Mouse (Mus musculus): ENCODE results near the gene Galns. TPM values are rescaled to one million over a fixed set of nuclear protein-coding genes. Genes with fewer than 3 reads are reported as not detected.
A peak's percentile ranks its signal among the peaks of the same experiment; 100 is the strongest.

Gene Galns
- total RNA-seq, 1 experiment from 2014 or later = 12.8 TPM

DNA sequence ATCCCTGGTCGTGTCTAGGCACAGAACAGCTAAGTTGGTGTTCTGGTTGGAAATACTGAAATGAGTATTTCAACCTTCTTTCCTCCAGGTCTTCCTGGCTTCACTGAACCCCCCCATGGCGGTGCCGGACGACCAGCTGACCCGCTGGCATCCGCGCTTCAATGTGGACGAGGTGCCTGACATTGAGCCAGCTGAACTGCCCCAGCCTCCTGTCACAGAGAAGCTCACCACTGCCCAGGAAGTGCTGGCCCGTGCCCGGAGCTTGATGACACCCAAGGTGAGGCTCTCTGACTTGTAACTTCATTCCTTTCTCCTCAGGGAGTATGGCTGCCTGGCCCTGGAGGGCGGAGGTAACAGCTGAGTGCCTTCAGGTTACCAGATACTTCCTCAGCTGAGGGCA, 40.1 kb downstream of the Galns start:
- ATAC-seq (replicated peaks; ENCODE audit: low read depth, poor library complexity, severe bottlenecking) = no peak

DNA sequence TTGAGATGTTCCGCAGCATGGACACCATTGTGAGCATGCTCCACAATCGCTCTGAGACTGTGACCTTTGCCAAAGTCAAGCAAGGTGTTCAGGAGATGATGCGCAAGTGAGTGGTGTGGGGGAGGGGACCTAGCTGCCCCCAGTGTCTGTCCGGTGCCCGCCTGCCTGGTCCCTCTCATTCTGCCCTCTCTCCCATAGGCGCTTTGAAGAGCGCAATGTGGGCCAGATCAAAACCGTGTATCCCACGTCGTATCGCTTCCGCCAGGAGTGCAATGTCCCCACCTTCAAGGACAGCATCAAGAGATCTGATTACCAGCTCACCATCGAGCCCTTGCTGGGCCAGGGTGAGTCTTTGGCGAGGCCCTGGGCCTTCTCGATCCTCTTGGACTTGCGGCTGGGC, 41.3 kb downstream of the Galns start:
- no peak for ATAC-seq (replicated peaks; ENCODE audit: low read depth, poor library complexity, severe bottlenecking)

DNA sequence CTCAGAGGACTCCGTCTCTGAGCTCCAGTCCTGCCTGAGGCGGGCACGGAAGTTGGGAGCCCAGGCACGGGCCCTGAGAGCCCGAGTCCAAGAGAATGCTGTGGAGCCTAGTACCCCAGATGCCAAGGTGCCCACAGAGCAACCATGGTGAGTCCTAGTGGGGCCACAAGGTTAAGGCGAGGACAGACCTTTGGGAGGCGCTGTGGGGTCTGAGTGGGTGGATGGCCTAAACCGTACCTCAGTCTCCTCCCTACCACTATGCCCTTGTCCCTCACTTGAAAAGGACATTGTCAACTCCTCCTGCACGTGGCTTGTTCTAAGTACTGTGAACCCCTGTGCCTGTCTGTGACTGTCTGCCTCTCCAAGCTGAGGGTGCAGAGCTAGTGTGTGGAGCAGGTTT, 41.9 kb downstream of the Galns start:
- no peak for ATAC-seq (replicated peaks; ENCODE audit: low read depth, poor library complexity, severe bottlenecking)

DNA sequence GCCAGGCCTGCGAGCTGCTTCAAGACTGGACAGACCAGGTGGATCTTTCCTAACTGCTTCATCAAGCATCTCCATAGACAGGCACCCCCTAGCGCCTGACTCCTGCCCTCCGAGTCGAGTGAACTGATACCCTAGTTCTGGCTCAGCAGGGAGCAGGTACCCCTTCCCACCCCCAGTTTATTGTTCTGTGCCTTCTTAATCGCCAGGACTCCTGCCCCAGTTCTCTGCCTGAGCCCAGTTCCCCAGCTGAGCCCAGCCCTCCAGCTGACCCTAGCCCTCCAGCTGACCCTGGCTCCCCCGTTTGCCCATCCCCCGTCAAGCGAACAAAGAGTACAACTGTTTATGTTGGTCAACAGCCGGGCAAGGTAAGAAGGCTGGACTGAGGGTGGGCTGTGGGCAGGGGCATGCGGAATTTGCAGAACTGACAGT, 42.4 kb downstream of the Galns start:
- ATAC-seq (replicated peaks; ENCODE audit: low read depth, poor library complexity, severe bottlenecking) = no peak

DNA sequence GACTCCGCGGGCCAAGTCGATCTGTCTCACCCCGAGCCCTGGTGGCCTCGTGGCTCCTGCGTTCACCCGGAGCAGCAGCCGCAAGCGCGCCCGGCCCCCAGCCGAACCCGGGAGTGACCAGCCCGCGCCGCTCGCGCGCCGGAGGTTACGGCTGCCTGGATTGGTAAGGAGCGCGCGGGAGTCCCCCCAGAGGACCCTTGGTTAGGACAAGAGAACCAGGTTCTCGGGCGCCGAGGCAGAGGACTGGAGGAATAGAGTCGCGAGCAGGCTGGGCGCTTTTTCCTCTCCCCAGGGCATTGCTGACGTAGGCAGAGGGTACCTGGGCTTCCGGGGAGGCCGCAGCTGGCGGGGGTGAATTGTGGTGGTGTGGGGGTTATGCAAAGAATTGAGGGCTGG, 43.2 kb downstream of the Galns start:
- no peak for ATAC-seq (replicated peaks; ENCODE audit: low read depth, poor library complexity, severe bottlenecking)

DNA sequence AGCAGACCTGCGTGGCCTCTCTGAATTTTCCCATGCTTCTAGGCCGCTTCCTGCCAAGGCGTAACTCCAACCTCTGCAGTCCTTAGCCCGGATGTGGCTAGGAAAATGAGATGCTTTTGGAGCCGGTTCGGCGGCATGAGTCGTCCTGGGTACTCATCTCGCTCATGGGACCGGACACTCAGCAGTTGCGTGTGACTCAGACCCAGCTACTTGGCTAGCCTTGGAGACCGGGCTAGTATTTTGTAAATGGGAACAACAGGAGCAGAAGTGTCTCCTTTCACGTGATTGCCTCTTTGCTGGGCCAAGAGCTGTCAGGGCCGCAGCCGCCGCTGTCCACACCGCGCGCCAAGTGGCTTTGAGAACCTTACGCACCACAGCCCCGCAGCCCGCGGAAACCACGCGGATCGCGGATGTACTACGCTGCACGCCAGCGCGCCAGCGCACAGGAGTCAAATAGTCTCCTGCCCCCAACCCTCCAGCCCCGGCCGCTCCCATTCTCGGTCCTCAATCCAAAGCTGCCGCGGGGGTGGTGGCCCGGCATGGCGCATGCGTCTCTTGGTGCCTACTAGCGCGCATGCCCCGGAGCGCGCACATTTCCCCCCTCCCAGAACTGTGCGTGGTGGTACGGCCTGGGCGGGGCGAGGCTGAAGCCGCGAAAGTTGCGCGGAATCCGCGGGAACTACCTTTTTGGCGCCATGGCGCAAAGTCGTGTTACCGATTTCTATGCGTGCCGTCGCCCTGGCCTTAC, 43.7 kb downstream of the Galns start, which contains the start of gene Cdt1:
Cdt1 (plus strand) TSS at position 655 of the 748 bp plus-strand sequence.
- ATAC-seq (replicated peaks; ENCODE audit: low read depth, poor library complexity, severe bottlenecking) = peak; percentile 88

DNA sequence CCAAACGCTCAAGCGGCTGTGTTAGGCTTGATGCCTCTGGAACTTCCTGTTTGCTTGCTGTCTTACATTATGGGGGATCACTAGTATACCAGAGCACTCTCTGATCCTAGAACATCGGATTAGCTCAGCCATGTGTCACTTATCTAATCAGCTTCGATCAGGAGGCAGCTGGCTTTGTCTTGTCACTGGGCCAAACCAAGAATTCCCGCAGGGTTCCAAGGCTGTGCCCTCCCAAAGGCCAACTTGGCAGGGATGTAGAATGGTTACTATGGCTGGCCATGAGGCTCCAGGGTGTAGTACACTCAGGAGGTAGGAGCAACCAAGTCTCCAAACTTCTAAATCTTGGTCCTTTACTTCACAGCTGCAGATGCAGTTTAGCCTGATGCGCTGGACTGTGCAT, 44.5 kb downstream of the Galns start:
- ATAC-seq (replicated peaks; ENCODE audit: low read depth, poor library complexity, severe bottlenecking) = no peak

DNA sequence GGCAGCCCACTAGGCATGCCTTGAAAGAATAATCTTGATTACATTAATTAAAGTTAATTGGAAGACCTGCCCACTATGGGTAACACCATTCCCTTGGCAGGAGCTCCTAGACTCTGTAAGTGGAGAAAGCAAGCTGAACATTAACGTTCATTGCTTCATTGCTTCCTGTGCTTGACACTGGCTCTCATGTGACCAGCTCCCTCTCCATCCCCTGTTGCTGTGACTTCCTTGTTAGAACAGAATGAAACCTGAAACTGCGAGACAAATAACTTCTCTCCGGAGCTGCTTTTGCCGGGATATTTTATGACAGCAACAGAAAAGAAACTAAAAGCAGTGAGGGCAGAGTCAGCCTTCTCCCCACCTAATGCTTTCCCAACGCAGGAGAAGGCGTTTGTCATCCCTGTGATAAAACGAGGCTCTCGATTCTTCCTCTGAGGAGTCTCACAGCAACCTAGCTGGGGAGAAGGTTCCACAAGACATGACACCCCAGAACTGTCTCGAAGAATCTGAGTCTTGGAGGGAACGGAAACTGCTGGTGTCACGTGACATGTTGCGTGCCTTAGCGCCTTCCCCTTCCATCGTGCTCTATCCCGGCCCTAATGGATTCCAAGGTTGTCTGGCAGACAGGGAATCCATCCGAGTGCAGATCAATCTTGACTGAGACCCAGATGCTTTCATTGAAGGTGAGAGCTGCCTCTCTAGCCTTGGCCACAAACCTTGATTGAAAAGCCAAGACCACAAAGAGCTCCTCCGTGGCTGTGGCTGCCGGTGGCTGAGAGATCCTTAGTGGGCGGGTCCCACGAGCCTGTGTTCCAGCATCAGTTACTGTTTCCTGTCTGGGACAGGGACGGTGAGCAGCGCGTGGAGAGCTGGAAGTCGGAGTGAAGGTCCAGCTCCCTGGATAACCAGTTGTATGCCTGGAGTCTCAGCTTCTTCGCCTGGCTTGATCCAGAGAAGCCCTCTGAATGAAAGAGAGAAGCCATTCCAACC, 46.6 kb downstream of the Galns start:
- ATAC-seq (replicated peaks; ENCODE audit: low read depth, poor library complexity, severe bottlenecking) = no peak

DNA sequence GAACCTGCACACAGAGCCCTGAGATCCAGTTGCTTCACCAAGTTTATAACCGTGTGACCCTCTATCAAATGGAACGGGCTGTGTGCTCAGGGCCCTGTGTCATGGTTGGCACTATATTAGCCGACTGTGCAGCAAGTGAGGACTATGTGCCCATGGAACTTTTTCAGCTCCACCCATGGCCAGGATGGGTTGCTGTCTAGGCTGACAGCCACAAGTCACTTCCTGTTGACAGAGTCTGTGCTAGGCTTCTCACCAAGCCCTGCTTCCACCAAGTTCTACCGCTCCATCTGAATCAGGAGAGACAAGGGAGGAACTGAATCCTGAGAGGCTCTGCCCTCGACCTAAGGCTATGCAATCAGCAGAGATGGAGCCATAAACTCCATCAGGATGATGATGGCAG, 50.1 kb downstream of the Galns start:
- ATAC-seq (replicated peaks; ENCODE audit: low read depth, poor library complexity, severe bottlenecking) = peak; percentile 44

DNA sequence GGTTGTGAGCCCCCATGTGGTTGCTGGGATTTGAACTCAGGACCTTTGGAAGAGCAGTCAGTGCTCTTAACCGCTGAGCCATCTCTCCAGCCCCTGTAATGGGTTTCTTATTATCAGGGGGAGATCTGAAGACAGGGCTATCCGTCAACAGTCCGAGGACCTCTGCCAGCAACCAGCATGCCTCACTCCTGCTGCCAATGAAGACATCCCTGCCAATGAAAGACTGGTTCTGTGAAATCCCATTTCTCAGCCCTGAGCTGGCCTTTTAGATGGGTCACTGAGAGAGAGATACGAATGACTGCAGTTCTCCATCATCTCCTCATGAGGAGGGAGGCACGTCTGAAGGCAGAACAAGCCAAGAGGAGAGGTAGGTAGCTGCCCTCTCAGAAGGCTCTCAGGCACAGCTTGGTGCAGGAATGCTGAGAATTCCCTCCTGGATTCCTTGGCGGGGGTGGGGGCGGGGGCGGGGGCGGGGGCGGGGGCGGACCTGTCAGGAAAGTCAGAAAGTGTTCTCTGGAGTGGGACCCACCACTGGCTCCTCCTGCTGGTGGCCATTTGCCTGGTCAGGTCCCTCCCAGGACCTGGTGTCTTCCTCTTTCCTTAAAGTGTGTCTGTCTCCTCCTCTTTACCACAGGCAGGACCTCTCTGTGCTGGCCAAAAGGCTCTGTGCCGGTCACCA, 52.5 kb downstream of the Galns start:
- ATAC-seq (replicated peaks; ENCODE audit: low read depth, poor library complexity, severe bottlenecking) = no peak

DNA sequence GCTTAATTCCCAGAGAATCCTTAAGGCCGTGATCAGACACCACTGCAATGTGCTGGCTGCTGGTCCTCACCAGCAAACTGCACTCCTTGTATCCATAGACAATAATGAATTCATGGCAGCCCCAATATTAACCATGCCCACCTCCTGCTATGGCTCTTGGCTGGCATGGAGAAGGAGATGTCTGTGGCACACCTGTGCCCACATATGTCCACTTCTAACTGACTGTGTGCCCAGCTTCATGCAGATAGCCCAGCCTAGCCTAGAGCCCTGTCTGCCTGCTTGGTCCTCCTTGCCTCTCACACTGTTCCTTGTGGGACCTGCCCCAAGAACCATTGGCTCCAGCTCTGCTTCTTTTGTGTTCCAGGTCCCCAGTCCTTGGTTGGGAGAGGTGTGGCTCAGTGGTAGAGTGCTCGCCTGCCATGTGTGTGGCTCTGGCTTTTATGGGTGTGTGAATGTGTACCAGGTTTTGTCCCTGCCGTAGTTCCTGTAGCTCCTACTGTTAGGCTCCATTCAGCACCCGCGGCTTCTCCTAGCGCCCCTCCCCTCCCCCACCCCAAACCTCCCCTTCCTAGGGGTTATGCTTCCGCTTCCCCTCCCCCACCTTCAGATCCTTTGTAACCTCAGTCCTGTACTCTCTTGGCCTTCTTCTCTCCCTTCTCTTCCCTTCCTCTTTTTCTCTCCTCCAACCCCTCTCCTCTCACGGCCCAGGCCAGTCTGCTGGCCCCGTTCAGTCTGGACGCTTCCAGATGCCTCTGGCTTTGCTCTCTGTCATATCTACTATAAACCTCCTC, 53.8 kb downstream of the Galns start:
- ATAC-seq (replicated peaks; ENCODE audit: low read depth, poor library complexity, severe bottlenecking) = 0 out of 2 replicates have a peak, but pooled peaks have one; percentile 13

DNA sequence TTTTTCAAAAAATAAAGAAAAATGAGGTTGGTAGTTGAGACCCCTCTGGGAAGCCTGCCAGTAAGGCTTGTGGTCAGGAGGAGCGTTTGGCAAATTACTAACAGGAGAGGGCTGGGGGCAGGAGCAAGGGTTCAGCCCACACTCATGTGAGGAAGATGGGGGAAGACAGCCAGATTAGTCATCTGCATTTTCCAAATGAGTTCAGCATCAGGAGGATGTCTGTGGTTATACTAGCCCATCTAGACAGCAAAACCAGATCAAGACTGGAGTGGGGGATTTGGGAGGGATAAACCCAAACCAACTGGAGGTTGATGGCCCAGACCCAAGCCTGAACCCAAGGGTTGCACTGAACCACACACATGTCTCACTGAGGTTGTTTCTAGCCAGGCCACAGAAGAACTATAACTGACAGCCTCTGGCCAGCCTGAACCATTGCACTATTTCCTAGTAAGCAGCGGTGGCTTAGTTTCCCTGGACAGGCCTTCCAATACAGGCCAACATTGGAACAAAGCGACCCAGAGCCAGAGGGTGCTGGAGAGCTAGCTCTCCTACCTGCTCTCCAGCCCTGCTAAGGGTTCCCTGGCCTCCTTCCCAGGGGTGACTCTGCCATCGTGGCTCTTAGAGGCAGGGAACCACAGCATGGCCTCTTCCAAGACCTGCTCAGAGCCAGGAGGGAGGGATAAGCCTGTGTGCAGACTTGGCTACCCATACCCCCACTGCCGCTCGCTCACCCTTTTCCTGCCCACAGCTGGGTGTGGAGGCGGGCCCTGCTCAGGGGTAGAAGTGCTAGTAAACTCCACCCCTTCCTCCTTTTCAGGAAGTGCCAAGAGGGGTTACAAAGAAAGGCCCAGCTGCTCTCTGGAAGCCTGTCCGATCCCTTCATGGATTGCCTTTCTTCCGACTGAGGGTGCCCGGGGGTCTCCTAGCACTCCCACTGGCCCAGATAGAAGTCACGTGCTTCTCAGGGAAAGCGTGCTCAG, 54.9 kb downstream of the Galns start:
- ATAC-seq (replicated peaks; ENCODE audit: low read depth, poor library complexity, severe bottlenecking) = peak; percentile 80

DNA sequence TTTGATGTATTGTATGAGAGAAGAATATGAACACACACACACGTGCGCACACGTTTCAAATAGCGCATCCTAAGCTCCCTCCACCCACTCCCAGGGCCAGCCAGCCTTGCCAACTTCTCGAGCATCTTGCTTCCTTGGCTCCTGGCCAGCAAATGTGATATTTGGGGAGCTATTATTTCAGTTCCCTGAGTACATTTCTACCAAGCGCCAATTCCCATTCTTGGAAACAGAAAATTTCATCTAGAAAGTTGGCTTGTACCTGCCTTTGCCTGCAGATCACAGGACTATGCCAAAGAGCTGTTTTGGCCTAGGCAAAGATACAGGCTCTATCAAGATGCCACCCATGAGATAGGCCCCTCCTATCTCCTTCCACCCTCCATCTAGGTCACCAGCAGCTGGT, 56.5 kb downstream of the Galns start:
- no peak for ATAC-seq (replicated peaks; ENCODE audit: low read depth, poor library complexity, severe bottlenecking)

DNA sequence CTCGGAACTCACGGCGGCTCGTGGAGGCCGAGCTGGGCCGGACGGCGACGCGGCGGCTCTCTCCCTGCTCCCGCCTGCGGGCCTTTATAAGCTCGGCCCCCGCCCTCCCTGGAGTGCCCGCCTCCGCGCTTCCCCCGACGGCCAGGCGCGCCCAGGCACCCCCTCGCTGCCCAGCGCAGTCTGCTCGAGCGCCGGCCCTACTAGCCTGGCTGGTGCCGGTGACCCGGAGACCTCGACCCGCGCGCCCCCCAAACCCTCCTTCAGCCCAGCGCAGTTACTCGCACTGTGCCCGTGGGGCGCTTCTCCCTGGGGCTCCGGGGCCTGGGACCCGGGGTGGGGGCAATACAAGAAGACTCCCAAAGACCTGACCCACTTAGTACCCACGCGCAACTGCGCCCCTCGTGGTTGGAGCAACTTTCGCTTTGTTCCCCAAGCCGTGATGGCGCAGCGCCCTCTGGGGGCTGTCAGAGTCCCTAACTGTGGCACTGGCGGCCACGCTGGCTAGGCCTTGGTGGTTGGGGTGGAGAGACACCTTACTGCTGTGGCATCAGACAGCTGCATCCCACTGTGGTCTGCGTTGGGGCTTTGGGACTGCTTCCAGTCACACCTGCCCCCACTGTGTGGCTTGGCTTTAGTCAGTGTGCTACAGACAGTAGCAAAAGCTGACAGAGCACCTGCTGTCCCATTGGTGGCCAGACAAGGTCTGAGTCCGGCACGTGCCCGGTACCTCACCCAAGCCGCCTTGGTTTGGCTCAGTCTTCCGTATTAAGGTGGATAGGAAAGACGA, 59.8 kb downstream of the Galns start, which contains the start of gene Piezo1:
Piezo1 (minus strand) TSS at position 65 of the 787 bp plus-strand sequence.
- ATAC-seq (replicated peaks; ENCODE audit: low read depth, poor library complexity, severe bottlenecking) = peak; percentile 54

DNA sequence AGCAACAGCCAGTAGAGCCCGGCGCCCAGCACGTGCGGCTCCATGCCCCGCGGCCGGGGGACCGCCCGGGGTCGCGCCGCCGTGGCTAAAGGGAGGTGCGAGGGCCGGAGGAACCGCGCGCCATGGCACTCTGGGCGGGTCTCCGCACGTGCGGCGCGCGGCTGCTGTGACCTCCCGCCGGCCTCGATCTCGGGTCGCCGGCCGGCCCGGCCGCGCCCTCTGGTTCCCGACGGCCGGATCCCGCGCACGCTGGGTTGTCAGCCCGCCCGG, 60.3 kb downstream of the Galns start:
- no peak for ATAC-seq (replicated peaks; ENCODE audit: low read depth, poor library complexity, severe bottlenecking)

DNA sequence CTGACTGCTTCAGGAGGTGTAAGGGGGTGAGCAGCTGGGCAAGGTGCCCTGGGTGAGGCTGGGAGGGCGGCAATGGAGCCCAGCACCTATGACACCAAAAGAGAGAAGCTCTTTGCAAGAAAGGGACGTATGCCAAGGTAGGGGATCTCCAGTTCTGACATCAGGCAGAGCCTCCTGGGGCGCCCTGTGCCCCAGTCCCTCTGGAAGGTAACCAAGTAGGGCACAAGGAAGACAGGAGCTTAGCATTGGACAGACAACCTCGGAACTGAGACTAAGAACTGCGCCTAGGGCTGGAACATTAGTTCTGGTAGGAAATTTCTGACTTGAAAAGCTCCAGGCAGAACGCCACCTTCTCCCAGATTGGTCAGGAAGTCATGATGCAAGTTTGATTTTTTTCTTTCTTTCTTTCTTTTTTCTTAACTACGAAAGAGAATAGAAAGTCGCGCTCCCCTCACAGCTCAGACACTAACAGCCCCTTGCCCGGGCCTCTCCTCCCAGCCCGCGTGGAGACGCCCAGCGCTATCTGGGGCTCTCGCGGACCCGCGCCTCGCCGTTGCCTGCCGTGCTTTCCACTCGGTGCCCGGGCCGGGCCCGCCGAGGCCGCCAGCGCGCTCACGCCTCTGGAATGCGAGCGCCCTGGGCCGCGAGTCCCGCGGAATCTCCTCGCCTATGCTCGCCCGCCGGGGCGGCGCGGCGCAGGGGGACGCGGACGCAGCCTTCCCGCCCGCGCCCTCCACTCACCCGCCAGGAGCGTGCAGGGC, 60.8 kb downstream of the Galns start:
- ATAC-seq (replicated peaks; ENCODE audit: low read depth, poor library complexity, severe bottlenecking) = no peak

DNA sequence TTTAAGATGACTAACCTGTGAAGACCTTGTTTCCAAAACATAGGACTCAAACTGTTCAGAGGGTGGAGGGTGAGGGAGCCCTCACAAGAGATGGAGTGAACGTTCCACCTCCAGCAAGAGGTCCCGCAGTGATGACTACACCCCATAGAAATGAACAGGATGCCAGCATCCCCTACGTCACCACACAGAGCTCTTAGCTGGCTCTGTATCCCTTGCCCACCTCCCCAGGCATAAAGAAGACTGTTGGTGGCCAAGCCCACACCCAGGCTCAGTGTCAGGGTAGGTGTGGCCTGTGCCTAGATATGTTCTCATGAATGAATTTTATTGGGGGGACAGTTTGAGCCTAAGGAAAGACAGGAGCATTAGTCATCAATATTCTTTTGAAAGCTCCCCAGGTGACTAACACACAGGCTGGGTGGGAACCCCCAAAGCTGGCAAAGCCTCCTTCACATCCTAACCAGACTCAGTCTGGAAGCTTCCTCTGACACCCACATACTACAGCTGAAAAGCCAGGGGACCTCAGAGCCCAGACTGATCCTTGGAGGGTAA, 62.3 kb downstream of the Galns start:
- no peak for ATAC-seq (replicated peaks; ENCODE audit: low read depth, poor library complexity, severe bottlenecking)

Data from common myeloid progenitor, adult 5-6 weeks (primary cell).